Mouse (Mus musculus): Measurements from ENCODE around the gene Scamp2.

Scamp2 gene

DNA sequence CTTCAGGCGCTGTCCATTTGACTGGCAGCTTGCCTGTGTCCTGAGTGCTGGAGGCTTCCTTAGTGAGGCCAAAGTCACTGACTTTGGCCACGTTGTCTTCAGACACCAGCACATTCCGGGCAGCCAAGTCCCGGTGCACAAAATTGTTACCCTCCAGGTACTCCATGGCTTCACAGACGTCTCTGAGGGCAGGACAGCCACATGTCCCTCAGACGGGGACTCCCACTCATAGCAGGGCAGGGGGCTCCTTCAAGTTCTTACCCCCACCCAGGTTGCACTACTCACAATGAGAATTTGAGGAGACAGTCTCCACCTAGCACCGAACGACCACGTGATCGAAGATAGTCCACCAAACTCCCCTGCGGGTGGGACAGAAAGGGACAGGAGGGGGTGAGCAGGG is 67.1 kb downstream of the Scamp2 start:
- no peak for DNase-seq (ENCODE audit: low spot score in 2 of 2)

DNA sequence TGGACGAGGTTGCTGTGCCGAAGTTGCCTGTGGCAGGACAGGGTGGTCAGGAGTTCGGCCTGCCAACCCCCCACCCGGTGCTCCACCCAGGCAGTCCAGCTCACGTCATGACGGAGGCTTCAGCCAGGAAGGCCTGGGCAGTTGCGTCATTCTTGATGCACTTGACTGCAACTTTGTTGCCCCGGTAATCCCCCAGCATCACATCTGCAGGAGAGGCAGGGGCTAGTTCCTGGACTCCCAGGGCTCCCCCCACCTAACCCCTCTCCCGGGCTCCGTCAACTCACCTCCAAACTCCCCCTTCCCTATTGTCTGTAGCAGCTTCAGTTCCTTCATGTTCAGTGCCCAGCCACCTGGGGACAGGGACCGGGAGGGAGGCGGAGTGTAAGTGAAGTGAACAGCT is 68.0 kb downstream of the Scamp2 start:
- no peak for DNase-seq (ENCODE audit: low spot score in 2 of 2)

DNA sequence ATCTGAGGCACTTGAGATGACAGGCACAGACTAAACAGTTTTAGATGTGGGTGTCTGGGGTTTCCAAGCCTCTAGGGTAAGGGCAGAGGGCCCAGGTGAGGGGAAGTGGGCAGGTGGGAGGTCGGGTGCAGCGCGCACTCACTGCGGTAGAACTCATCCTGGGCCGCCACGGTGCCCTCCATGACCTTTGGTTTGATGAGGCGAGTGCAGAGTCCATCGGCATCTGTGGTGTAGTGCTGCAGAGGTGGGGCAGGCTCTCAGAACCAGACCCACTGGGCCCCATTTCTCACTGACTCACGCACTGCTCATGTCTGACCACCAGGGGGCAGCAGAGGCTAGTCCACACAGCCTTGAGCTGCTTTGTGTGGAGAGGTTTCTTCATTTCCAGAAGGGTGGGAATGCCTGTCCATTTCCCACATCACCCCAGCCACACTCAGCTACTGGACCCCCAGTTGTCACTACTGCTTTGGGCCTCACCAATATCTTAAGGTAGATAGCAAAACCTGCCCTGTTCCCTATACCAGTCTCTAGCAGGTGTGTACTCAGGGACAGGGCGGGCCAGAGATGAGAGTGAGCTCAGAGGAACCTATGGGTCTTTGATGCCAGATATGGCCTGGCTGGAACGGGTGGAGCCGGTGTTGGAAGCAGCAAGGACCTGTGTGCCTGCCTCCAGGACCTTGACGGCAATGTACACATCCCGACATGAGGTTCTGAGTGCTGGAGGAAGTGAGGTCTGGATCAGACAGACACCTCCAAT is 68.6 kb downstream of the Scamp2 start:
- peak in 1 of 2 experiments; percentile 75 for DNase-seq (ENCODE audit: low spot score in 2 of 2)

DNA sequence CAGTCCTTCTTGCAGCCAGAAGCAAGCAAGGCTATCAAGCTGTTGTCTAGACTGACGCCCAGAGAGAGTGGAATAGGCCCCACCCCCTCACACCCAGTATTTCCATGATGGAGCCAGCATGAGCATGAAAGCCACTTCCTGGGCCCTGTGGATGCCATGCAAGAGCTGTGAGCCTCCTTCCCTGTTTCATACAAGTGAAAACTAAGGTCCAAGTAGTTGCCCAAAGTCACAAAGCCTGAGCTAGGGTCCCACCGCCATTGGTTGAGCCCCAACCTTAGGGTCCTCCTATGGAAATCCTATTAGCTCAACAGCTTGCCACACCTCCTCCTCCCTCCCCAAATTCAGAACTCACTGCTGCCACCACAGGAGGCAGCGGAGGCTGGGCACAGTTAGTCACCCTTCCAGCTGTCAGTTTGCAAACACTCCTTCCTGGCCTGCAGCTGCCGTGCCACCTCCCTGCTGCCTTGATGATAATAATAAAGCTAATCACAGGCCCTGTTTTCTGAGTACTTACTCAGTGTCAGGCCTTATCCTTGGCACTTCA is 72.8 kb downstream of the Scamp2 start:
- DNase-seq (ENCODE audit: low spot score in 2 of 2): no peak

DNA sequence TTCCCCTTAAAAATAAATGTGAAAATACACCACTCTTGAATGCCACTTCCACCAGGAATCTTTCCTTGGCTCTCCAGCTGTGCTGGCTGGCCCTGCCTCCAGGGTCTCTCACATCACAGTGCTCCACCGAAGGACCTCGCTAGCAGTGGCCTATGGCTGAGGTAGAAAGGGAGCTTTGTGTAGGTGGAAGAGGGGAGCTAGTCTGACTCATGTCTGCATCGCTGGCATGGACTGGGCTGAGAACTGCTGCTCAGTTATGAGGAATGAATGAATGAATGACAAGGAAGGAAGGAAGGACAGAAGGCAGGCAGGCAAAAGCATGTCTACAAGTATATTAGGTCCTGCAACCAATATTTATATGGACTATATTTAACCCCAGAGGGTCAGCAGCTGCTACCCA is 76.5 kb downstream of the Scamp2 start:
- no peak for DNase-seq (ENCODE audit: low spot score in 2 of 2)

DNA sequence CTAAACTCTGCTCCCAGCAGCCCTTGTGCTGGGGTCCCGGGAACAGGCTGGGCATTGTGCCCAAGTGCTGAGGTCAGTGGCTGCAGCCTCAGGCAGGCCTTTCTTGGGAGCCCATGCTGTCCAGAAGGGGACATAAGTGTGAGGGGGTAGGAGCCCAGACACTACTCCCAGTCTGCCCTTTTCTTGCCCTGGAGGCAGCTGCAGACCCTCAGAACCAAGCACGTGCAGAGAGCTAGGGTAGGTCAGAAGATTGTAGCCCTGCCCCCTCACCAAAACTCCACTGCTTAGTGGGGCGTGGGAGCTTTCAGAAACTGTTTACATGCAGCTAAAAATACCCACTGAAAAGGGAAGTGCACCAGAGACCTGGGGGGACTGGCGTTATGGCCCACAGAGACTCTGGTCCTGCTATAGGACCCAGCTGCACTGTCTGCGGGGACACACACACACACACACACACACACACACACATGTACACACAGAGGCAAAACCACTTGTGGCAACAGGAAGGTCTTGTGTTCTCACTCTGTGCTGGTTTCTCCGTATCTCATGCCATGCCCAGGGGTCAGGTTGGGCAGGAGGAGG is 77.1 kb downstream of the Scamp2 start:
- peak in 1 of 2 experiments; percentile 54 for DNase-seq (ENCODE audit: low spot score in 2 of 2)

Measured in frontal cortex, postnatal 10 days (tissue).